Mouse (Mus musculus): ENCODE results near the gene Olfr114.

GRCm38 (mm10) chr17:37569351-37569750 lies 23.2 kb downstream of the Olfr114 start, which contains the start of gene Olfr112:
- no peak for TF ChIP-seq CTCF (IDR thresholded peaks at IDR 0.05; ENCODE audit: borderline replicate concordance, insufficient read depth, low read depth, low read length)
- TF ChIP-seq POLR2A (IDR thresholded peaks at IDR 0.05; ENCODE audit: borderline replicate concordance, insufficient read depth, low read length) = no peak
